Mouse (Mus musculus) adipocyte (in vitro differentiated cells): ENCODE data around the gene Coro6.

ENCODE experiments used
- DNase-seq: peaks from one replicate; pipeline ENCODE4 v3.0.0-alpha.2; 2016; ENCODE audit warnings: low spot score

The Coro6 gene

DNA sequence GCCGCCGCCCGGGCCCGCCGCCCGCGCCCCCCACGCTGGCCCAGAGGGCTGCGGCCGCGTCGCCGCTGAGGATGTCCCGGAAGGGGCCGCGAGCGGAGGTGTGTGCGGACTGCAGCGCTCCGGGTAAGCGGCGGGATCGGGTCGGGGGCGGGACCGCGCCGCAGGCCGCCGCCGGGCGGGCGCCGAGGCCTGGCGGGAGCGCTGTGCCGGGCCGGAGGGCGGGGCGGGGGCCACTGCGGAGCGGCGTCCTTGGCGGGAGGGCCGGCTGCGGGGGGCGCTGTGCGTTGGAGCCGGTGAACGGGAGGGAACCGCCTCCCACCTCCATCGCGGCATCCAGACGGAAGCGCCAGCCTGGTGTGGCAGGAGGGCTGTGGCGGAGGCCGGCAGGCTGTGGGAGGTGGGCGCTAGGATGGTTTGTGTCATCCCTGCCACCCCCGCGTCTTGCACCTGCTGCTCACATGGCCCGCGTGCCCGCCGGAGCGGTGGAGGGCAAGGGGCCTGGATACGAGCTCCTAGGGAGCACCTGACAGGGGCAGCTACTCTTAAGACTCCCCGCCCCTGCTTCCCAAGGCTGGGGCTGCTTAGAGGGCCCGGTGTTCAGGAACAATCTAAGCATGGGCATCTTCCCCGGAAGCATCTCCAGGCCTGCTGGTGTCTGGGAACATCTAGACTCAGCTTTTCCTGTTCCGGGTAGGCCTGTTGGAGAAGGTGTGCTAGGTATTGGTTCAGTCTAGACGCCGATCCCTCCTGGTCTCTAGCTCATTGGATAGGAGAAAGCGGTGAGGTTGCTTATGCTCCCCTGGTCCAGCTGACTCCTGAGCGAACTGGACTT is 31.5 kb downstream of the Coro6 start, which contains the start of gene Git1:
Gene Git1, plus strand, starts transcription at position 51 of the 832 bp plus-strand sequence.
- DNase-seq, result peak; percentile 49

DNA sequence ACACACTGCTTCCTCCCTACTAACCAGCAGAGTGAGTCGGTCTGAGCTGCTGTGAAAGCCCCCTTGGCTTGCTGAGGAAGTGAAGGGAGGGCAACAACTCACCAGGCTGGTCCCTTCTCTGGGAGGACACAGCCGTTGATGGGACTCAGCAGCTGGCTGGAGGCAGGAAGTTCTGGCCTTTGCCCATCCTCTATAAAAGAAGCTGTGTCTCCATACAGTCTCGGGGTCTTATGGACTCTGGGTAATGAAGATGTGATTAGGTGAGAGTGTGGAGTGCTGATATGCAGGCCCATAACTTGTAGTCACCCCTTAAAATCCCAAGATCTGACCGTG is 32.1 kb downstream of the Coro6 start:
- DNase-seq, result no peak

DNA sequence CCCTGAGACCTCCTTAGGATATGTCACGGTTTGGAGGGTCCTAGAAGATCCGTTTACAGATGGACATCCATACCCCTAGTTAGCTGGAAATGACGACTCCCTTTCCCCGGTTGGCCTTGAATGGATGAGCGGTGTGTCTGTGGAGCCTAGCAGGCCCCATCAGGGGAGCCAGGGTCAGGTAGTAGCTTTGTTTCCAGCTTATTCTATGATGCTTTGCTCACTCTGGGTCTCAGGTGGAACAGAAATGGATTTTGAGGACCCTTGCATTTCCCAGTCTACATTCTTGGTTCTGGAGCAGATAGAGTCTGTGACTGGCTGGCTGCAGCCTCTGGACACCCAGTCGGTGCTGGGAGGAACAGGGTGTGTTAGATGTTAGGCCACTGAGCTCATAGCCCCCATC is 32.6 kb downstream of the Coro6 start:
- no peak for DNase-seq

DNA sequence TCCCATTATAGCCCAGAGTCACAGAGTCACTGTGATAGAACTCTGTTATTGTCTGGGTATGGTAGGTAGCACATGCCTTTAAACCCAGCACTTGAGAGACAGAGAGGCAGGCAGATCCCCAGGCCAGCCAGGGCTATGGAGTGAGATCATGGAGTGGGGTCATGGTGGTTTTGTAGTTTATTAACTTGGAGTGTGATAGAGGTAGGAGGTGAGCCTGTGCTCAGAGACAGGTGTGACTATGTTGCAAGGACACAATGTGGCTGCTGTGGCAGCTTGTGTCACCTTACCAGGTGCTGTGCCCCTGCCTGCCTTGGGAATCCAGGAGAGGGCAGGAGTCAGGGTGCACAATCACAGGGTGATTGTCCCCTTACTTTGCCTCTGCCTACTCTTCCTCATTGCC is 33.3 kb downstream of the Coro6 start:
- no peak for DNase-seq

DNA sequence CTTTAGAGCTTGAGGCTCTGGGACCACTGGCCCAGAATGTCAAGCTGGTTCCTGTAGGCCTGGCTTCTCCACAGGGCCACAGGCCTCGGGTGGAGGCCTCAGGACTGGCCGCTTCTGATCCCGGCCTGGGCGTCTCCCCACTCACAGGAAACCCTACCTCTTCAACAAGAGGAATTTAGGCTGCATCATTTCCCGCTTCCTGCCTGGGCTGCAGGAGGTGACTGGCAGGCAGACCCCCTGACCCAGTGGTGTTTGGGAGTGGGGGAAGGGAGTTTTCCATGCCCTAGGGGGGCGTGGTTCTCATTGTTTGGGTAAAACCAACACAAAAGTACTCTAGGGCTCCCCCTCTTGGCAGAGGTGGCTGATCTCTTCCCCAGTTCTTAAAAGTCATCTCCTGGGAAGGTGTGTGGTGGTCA is 35.1 kb downstream of the Coro6 start:
- DNase-seq, result peak; percentile 72

DNA sequence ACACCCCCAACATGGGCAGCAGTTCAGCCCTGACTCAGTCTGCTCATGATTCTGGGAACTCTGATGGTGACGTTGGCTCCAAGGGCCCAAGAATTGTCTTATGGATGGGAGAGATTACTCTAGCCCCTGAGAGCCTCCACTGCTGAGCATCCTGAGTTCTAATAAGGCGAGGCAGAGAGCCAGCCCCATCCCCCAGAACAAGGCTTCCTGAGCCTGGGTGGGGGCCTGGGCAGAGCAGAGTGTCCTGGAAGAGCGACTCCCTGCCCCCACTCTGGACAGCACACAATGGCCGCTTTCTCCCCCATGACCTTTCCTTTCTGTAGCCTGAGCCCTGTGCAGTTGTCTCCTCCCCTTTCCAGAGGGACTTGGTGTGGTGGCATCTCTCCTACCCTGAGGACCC is 35.6 kb downstream of the Coro6 start:
- DNase-seq, result no peak

DNA sequence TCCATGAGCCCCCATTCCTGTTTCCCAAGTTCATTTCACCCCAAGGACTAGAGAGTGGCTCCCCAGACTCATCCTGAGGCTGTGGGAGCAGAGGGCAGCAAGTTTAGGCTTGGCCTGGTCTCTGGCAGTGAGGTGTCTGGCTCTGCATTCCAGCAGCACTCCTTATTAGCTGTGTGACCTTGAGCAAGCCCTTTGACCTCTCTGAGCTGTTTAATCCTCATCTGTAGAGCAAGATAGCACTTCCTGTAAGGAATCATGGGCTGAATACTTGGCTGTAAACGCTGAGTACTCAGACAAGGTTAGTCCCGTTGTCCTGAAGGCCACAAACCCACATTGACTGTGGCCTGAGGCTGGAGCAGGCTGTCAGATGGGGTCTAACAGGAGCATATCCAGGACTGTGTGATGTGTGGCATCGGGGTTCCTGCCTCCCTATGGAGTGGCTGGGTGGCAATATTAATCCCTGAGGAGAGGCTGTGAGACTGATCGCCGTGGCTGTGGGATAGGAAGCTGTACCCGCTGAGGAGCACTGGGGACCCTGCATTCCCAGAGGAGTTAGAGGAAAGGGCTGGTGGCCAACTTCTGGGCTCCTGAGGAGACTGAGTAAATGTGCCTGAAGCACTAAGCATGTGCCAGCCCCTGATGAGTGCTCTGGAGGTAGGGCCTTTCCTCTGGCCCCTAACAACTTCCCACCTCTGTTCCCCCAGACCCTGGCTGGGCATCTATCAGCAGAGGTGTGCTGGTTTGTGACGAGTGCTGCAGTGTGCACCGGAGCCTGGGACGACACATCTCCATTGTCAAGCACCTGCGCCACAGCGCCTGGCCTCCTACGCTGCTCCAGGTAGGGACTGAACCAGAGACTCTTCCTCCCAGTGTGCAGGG is 36.3 kb downstream of the Coro6 start:
- no peak for DNase-seq

DNA sequence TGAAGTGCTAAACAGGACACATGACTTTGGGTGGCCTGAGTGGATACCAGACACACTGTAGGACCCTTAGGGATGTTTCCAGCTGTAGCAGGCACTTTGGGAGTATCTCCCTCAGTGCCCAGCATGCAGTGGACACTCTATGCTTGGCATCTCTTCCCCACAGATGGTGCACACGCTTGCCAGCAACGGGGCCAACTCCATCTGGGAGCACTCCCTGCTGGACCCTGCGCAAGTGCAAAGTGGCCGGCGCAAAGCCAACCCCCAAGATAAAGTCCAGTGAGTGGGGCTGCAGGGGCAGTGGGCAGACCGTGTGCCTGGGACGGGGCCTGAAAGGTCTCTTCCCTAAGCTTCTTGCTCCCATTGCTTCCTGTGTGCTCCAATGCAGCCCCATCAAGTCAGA is 37.1 kb downstream of the Coro6 start:
- DNase-seq, result no peak

DNA sequence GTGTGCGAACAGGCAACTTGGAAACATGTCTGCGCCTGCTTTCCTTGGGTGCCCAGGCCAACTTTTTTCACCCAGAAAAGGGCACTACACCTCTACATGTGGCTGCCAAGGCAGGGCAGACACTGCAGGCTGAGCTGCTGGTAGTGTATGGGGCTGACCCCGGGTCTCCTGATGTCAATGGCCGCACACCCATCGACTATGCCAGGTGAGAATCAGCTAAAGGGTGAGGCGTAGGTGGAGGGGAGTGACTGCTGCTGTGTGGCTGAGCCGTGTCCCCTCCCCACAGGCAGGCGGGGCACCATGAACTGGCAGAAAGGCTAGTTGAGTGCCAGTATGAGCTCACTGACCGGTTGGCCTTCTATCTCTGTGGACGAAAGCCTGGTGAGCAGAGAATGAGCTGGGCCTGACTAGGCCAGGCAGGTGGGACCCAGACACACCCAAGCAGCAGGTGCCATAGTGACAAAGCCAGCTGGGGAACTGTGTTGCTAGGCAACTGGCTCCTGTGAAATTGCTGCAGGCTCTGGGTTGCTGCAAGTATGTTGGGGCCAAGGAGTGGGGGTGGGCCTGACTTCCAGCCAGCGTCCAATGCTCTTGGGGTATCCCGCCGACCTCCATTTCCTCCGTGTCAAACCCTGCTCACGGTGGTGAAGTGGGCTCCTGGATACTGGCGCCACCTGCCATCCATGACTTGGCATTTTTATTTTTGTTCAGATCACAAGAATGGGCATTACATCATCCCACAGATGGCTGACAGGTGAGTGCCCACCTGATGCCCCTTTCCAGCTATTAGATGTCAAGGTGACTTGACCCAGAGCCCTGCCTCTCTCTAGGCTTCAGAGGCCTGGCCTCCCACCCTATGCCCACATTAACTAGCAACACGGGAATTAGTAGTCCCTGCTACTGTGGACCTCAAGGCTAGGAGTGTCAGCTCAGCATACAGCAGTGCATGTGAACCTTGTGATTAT is 38.4 kb downstream of the Coro6 start:
- DNase-seq, result no peak

DNA sequence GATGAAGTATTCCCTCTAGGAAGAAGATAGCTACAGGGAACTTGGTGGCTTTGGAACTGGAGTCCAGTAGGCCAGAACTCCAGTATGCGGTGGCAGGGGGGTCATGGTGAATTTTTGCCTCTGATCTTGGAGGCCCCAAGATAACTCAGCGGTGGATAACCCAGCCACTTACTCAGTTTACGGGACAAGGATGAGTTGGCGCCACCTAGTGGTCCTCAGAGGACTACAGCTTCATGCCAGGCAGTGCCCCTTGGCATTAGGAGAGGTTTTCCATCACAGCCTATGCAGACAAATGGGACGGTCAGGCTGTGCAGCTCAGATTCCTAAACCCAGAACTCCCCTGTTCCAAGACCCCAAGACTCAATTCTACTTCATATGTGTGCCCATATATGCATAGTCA is 39.2 kb downstream of the Coro6 start:
- peak; percentile 83 for DNase-seq

DNA sequence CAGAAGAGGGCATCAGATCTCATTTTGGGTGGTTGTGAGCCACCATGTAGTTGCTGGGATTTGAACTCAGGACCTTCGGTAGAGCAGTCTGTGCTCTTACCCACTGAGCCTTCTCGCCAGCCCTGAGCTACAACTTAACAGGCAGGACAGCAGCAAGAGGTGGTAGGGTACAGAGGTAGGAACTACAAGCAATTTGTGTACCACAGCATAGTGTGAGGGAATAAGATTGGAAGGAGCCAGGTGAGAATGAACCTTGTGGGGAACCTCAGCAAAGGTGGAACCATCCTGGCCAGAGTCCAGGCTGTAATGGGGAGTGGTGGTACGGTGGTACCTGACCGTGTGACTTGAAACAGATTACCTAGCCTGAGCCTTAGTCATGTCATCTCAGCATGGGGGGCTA is 39.8 kb downstream of the Coro6 start:
- no peak for DNase-seq

DNA sequence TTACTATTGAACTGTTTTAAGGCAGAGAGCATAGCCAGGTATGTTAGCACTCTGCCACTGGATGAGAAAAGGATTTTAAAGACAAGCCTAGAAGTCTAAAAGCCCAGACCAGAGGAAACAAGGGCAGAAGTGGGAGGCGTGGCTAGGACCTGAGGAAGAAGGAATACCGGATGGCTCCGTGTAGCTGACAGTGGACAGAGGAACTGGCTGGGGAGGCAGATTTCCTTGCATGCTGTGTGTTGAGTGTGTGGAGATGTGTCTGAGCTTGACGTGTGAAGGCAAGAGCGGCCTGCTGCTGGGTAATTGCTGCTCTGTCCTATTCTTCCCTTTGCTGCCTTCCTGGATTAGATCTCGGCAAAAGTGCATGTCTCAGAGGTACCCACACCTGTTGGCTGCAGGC is 40.3 kb downstream of the Coro6 start:
- DNase-seq, result no peak

DNA sequence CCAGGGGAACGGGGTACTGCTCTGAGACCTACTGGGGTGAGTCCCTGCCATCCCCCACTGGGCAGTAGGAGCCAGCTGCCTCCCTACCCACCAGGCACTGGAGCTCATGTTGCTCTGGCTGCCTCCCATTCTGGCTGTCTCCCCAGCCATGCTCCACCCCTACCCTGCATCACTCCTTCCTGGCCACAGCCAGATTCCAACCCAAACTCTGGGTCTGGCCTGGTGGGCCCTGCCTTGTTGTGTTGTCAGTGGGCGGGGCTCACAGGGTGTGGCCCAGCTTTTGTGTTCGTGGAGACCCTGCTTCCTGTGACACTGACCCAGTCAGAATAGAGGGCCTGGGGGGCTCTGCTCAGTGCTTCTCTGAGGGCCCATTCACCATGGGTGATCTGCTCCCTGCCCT is 41.3 kb downstream of the Coro6 start:
- peak; percentile 65 for DNase-seq

DNA sequence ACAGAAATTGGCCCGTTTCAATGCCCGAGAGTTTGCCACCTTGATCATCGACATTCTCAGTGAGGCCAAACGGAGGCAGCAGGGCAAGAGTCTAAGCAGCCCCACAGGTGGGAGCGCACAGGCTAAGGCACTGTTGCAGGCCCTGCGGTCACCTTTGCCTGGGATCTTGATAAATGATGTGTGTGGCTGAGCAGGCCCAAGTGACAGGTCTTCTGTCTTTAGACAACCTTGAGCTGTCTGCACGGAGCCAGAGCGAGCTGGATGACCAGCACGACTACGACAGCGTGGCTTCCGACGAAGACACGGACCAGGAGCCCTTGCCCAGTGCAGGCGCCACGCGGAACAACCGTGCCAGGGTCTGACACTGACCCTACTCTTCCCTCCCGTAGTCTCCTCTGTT is 42.2 kb downstream of the Coro6 start:
- no peak for DNase-seq

DNA sequence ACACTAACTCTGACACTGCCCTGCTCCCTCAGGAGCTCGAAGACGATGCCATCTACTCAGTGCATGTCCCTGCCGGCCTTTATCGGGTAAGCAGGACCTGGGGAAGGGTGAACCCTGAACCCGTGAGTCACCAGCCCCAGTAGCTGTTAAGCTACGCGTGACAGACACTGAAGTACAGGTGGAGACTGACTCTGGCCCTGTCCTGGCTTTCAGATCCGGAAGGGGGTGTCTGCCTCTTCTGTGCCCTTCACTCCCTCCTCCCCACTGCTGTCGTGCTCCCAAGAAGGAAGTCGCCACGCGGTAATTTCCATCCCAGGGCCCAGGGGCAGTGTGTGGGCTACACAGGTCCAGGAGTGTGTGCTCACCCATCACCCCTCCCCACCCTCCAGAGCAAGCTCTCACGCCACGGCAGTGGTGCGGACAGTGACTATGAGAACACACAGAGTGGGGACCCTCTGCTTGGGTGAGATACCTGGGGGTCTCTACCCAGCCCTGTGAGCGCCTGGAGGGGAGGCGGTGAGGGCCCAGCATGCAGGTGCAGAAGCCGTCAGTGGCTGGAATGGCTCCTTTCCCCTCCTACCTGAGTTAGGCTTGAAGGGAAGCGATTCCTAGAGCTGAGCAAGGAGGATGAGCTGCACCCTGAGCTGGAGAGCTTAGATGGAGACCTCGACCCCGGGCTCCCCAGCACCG is 43.2 kb downstream of the Coro6 start:
- DNase-seq, result no peak

DNA sequence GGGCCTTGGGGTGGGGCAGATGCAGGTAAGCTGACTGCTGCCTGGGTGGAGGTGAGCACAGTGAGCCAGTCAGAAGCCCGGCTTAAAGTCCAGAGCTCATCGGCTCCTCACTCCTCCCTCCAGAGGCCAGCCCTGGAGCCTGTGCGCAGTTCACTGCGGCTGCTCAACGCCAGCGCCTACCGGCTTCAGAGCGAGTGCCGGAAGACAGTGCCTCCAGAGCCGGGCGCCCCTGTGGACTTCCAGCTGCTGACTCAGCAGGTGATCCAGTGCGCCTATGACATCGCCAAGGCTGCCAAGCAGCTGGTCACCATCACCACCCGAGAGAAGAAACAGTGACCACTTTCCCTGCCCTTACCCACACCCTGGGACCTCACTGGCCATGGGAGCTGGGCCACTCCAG is 44.1 kb downstream of the Coro6 start:
- no peak for DNase-seq

DNA sequence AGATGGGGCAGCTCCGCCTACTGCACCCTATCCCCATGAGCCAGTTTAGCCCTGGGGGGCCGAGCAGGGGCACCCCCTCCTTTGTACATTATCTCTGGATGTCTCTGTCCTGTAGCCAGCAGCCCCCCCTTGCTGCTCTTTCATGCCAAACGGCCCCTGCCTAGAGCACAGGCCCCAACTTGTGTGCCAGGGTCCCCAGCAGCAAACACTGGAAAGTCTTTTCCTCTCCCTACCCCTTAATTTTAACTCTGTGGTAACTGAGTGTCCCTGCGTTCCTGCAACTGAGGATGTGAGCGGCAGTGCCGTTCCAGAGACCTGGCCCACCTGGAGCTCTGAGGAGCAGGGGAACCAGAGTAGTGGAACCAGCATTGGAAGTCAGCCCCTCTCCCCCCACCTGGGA is 44.7 kb downstream of the Coro6 start:
- DNase-seq, result no peak

DNA sequence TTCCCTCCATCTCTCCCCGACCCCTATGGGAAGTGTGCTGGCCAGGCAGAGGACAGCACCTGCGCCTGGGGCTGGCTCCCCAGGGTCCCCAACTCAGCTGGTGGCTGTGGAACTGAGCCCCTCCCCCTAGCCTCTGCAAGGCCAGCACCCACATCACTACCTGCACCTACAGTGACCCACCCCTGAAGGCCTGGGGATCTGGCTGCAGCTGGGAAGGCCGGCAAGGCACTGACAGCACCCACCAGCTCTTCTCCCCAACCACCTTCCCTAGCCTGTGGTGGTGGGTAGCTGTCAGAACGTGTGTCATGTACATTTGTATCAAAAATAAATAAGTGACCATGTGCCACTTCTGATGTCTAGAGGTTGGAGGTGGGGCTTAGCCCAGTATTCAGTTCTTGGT is 45.2 kb downstream of the Coro6 start:
- no peak for DNase-seq

DNA sequence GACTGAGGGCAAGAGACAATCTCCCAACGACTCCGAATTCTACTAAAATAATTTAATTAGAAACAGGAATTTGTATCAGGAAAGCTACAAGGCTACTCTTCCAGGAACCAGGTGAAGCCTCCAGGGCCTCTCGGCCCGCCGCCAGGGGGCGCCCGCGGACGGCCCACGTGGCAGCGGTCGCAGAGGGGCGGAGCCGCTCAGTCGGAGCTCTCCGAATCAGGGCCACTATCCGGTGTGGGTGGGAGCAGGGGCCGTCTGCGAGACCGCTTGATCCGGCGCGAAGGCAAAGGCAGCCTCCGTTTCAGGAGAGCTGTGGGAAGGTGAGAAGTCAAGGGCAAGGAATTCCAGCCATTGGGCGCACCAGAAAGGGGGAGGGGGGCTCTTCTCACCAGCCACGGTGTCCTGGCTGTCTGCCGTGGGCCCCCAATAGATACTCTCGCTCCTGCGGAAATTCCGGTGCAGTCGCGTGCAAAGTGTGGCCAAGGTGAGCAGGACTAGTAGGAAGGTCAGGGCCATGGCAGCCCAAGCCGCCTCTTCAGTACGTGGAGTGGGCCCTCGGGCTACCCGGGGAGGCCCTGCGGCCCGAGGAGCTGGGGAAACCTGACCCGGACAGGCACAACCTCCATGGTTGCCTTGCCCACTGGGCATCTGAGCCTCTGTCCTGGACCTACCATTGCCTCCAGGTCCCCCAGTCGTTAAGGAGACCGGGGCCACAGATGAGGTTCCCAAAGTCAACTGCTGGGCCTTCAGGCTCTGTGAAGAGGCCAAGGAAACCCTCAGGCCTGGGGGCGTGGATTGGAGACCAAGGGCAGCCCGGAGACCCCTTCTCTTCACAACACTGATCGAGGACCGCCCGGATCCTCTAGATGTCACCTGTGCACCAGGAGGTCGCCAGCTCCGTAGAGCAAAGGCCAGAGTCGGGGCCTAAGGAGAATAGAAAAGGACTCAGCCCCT is 46.1 kb downstream of the Coro6 start:
- no peak for DNase-seq

DNA sequence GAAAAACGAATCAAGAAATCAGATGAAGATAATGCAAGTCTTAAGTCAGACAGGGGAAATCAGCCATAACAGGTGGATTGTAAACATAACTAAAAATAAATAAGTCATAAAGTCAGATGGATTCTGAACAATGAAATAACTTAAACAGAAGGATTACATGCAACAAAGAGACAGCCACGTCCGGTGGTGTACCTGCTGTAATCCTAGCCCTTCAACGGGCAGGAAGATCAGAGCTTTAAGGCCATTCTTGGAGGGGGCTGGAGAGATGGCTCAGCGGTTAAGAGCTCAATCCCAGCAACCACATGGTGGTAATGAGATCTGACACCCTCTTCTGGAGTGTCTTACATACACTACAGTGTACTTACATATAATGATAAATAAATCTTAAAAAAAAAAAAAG is 49.1 kb downstream of the Coro6 start:
- DNase-seq, result no peak
